Mouse (Mus musculus): ENCODE data around the gene Mark4. TPM values are rescaled to one million over a fixed set of nuclear protein-coding genes. Genes with fewer than 3 reads are reported as not detected.

Gene Mark4
- total and polyA plus RNA-seq, 2 experiments from 2014 or later: 21.0 to 47.1 TPM

DNA sequence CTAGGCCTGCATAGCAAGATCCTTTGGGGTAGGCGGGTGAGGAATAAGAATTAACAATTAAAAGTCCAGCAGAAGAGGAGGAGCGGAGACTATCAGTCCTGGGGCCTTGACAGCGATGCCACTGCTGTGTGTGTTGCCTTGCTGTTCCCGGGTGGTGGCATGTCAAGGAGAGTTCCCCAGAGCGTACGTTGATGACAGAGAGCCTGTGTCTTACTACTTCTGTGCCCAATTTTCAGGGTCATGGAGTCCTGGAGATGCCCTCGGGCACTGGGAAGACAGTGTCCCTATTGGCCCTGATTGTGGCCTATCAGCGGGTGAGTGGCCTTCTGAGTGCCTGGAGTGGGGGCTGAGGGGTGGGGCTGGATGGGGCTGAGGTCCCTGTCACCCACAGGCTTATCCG, 74.9 kb downstream of the Mark4 start:
- no peak overlapping the region for H3K27ac ChIP-seq (ENCODE audit: low read depth, low read length)
- ATAC-seq (no peak), DNase-seq (no peak)
- no peaks in the 10 kb centered on the region for H3K9me3 ChIP-seq (ENCODE audit: low read length)
- H3K27me3 ChIP-seq (ENCODE audit: insufficient read depth, low read length): no peaks in the 10 kb centered on the region
- WGBS: 89% methylated on average over 9 of the region's 9 CpGs
- TF ChIP-seq CTCF (IDR thresholded peaks at IDR 0.05; ENCODE audit: low read depth): no peak
- H3K4me3 ChIP-seq (ENCODE audit: low read depth, low read length): no peak overlapping the region
- H3K36me3 ChIP-seq (ENCODE audit: insufficient read depth): peaks cover 40% of the 10 kb centered on the region
- peaks cover 11% of the 10 kb centered on the region; the same call in 1 of the 2 replicates for H3K4me1 ChIP-seq (ENCODE audit: insufficient read depth)
- no peak overlapping the region for H3K4me2 ChIP-seq (ENCODE audit: low read depth)
- H3K9ac ChIP-seq: no peak overlapping the region

GRCm38 (mm10) chr7:19382166-19382541, 76.5 kb downstream of the Mark4 start:
- DNase-seq (peak; percentile 32), ATAC-seq (peak; percentile 50)
- peaks cover 27% of the 10 kb centered on the region for H3K36me3 ChIP-seq (ENCODE audit: insufficient read depth)
- H3K4me3 ChIP-seq (ENCODE audit: low read depth, low read length): peak overlapping the region; percentile 81
- no peaks in the 10 kb centered on the region for H3K27me3 ChIP-seq (ENCODE audit: insufficient read depth, low read length)
- H3K9me3 ChIP-seq (ENCODE audit: low read length): no peaks in the 10 kb centered on the region
- peak overlapping the region; percentile 72 for H3K27ac ChIP-seq (ENCODE audit: low read depth, low read length)
- H3K9ac ChIP-seq: peak overlapping the region; percentile 72
- WGBS: 4% methylated on average over 27 of the region's 37 CpGs
- peak; percentile 26 for TF ChIP-seq CTCF (IDR thresholded peaks at IDR 0.05; ENCODE audit: low read depth)
- H3K4me1 ChIP-seq (ENCODE audit: insufficient read depth): peaks cover 11% of the 10 kb centered on the region; the same call in 1 of the 2 replicates
- peak overlapping the region; percentile 73 for H3K4me2 ChIP-seq (ENCODE audit: low read depth)

- H3K9me3 ChIP-seq (ENCODE audit: low read length): no peaks in the 10 kb centered on the region
- DNase-seq: peak; percentile 100
- 7% methylated on average over 43 of the region's 48 CpGs for WGBS
- H3K27ac ChIP-seq (ENCODE audit: low read depth, low read length): peak within 1 kb of the TSS; percentile 72
- no peaks in the 10 kb centered on the region for H3K27me3 ChIP-seq (ENCODE audit: insufficient read depth, low read length)
- peak within 1 kb of the TSS; percentile 72 for H3K9ac ChIP-seq
- no peak for TF ChIP-seq CTCF (IDR thresholded peaks at IDR 0.05; ENCODE audit: low read depth)
- H3K4me3 ChIP-seq (ENCODE audit: low read depth, low read length): peak within 1 kb of the TSS; percentile 81
- ATAC-seq: peak; percentile 98
- peaks cover 11% of the 10 kb centered on the region; the same call in 1 of the 2 replicates for H3K4me1 ChIP-seq (ENCODE audit: insufficient read depth)
- H3K4me2 ChIP-seq (ENCODE audit: low read depth): peak within 1 kb of the TSS; percentile 73
- peaks cover 22% of the 10 kb centered on the region for H3K36me3 ChIP-seq (ENCODE audit: insufficient read depth)
These were observed 77.0 kb downstream of the Mark4 start, which contains the start of gene Ercc2 for GRCm38 (mm10) chr7:19381377-19382165. TSS of gene Ercc2 (plus strand) at chr7:19382010.

- 76% methylated on average over 8 of the region's 8 CpGs for WGBS
These were observed 80.6 kb downstream of the Mark4 start for GRCm38 (mm10) chr7:19378049-19378448.

GRCm38 (mm10) chr7:19376019-19376418, 82.6 kb downstream of the Mark4 start:
- DNase-seq (no peak), ATAC-seq (no peak)
- no peaks in the 10 kb centered on the region; the same call in 1 of the 2 replicates for H3K36me3 ChIP-seq (ENCODE audit: insufficient read depth)
- H3K27me3 ChIP-seq (ENCODE audit: insufficient read depth, low read length): no peaks in the 10 kb centered on the region
- no peak overlapping the region for H3K9ac ChIP-seq
- no peaks in the 10 kb centered on the region for H3K4me1 ChIP-seq (ENCODE audit: insufficient read depth)
- H3K4me3 ChIP-seq (ENCODE audit: low read depth, low read length): no peak overlapping the region
- TF ChIP-seq CTCF (IDR thresholded peaks at IDR 0.05; ENCODE audit: low read depth): no peak
- no peak overlapping the region for H3K27ac ChIP-seq (ENCODE audit: low read depth, low read length)
- H3K4me2 ChIP-seq (ENCODE audit: low read depth): no peak overlapping the region
- H3K9me3 ChIP-seq (ENCODE audit: low read length): no peaks in the 10 kb centered on the region
- 84% methylated on average over 4 of the region's 4 CpGs for WGBS

More at GRCm38 (mm10) chr7:19378049-19378448, 80.6 kb downstream of the Mark4 start:
- no peak for ATAC-seq
- Histone ChIP-seq H3K27me3 (ENCODE audit: insufficient read depth, low read length) (no peaks in the 10 kb centered on the region), H3K9me3 (ENCODE audit: low read length) (no peaks in the 10 kb centered on the region), H3K27ac (ENCODE audit: low read depth, low read length) (no peak overlapping the region), H3K4me2 (ENCODE audit: low read depth) (no peak overlapping the region), H3K4me1 (ENCODE audit: insufficient read depth) (peaks cover 5% of the 10 kb centered on the region; the same call in 1 of the 2 replicates), H3K36me3 (ENCODE audit: insufficient read depth) (no peaks in the 10 kb centered on the region; the same call in 1 of the 2 replicates), H3K9ac (no peak overlapping the region), H3K4me3 (ENCODE audit: low read depth, low read length) (no peak overlapping the region)
- DNase-seq: no peak
- TF ChIP-seq CTCF (IDR thresholded peaks at IDR 0.05; ENCODE audit: low read depth): no peak

GRCm38 (mm10) chr7:19375368-19375767, 83.3 kb downstream of the Mark4 start:
- H3K4me1 ChIP-seq (ENCODE audit: insufficient read depth): no peaks in the 10 kb centered on the region
- H3K36me3 ChIP-seq (ENCODE audit: insufficient read depth): no peaks in the 10 kb centered on the region; the same call in 1 of the 2 replicates
- H3K9ac ChIP-seq: no peak overlapping the region
- 80% methylated on average over 18 of the region's 18 CpGs for WGBS
- TF ChIP-seq CTCF (IDR thresholded peaks at IDR 0.05; ENCODE audit: low read depth): no peak
- H3K4me3 ChIP-seq (ENCODE audit: low read depth, low read length): no peak overlapping the region
- no peak overlapping the region for H3K4me2 ChIP-seq (ENCODE audit: low read depth)
- no peaks in the 10 kb centered on the region for H3K27me3 ChIP-seq (ENCODE audit: insufficient read depth, low read length)
- H3K27ac ChIP-seq (ENCODE audit: low read depth, low read length): no peak overlapping the region
- no peaks in the 10 kb centered on the region for H3K9me3 ChIP-seq (ENCODE audit: low read length)
- ATAC-seq (no peak), DNase-seq (no peak)

MicroRNAs encoded within 50 kb of the gene (microRNA counts, 519-probe panel; counts per million panel counts)
- microRNA mmu-miR-343: not detected

Small RNAs within 50 kb of the gene (microRNA-seq; reads per million reads assigned to microRNA genes)
- gene Mir343: 0 reads per million in 2 experiments

Other genes starting within 250 kb of the Mark4 start
- 2.2 and 2.5 TPM in 2 replicates for gene Gpr4, start 246.3 kb downstream of the Mark4 start, total RNA-seq (2014; rRNA removed)
- gene Gpr4, start 246.3 kb downstream of the Mark4 start, polyA plus RNA-seq (2015; fragmentation: Nextera tagmentation; extraction: Ambion mirVana): 5.9 and 6.0 TPM in 2 replicates
- gene Opa3, start 230.5 kb downstream of the Mark4 start, total RNA-seq (2014; rRNA removed): 32.2 and 34.4 TPM in 2 replicates
- 35.1 and 35.8 TPM in 2 replicates for gene Opa3, start 230.5 kb downstream of the Mark4 start, polyA plus RNA-seq (2015; fragmentation: Nextera tagmentation; extraction: Ambion mirVana)
- 40.6 and 45.9 TPM in 2 replicates for gene Vasp, start 187.0 kb downstream of the Mark4 start, total RNA-seq (2014; rRNA removed)
- gene Vasp, start 187.0 kb downstream of the Mark4 start, polyA plus RNA-seq (2015; fragmentation: Nextera tagmentation; extraction: Ambion mirVana): 30.0 and 30.6 TPM in 2 replicates
- gene Ppm1n, start 178.8 kb downstream of the Mark4 start, total RNA-seq (2014; rRNA removed): 2.3 and 3.2 TPM in 2 replicates
- 0.69 and 1.1 TPM in 2 replicates for gene Ppm1n, start 178.8 kb downstream of the Mark4 start, polyA plus RNA-seq (2015; fragmentation: Nextera tagmentation; extraction: Ambion mirVana)
- gene Rtn2, start 176.2 kb downstream of the Mark4 start, total RNA-seq (2014; rRNA removed): 154 and 163 TPM in 2 replicates
- gene Rtn2, start 176.2 kb downstream of the Mark4 start, polyA plus RNA-seq (2015; fragmentation: Nextera tagmentation; extraction: Ambion mirVana): 126 and 136 TPM in 2 replicates
- gene Fosb, start 148.8 kb downstream of the Mark4 start, total RNA-seq (2014; rRNA removed): 1.6 and 5.1 TPM in 2 replicates
- gene Fosb, start 148.8 kb downstream of the Mark4 start, polyA plus RNA-seq (2015; fragmentation: Nextera tagmentation; extraction: Ambion mirVana): 0.28 and 0.36 TPM in 2 replicates
- 56.6 and 73.6 TPM in 2 replicates for gene Ercc1, start 114.0 kb downstream of the Mark4 start, total RNA-seq (2014; rRNA removed)
- gene Ercc1, start 114.0 kb downstream of the Mark4 start, polyA plus RNA-seq (2015; fragmentation: Nextera tagmentation; extraction: Ambion mirVana): 80.5 and 81.0 TPM in 2 replicates
- 12.1 and 15.5 TPM in 2 replicates for gene Cd3eap, start 99.3 kb downstream of the Mark4 start, total RNA-seq (2014; rRNA removed)
- 19.4 and 21.6 TPM in 2 replicates for gene Cd3eap, start 99.3 kb downstream of the Mark4 start, polyA plus RNA-seq (2015; fragmentation: Nextera tagmentation; extraction: Ambion mirVana)
- gene Ppp1r13l, start 99.1 kb downstream of the Mark4 start, total RNA-seq (2014; rRNA removed): 0.76 and 1.2 TPM in 2 replicates
- gene Ppp1r13l, start 99.1 kb downstream of the Mark4 start, polyA plus RNA-seq (2015; fragmentation: Nextera tagmentation; extraction: Ambion mirVana): 2.0 and 2.1 TPM in 2 replicates
- 47.7 and 58.2 TPM in 2 replicates for gene Ercc2, start 76.8 kb downstream of the Mark4 start, total RNA-seq (2014; rRNA removed)
- 17.9 and 21.8 TPM in 2 replicates for gene Ercc2, start 76.8 kb downstream of the Mark4 start, polyA plus RNA-seq (2015; fragmentation: Nextera tagmentation; extraction: Ambion mirVana)
- gene Klc3, start 54.7 kb downstream of the Mark4 start, total RNA-seq (2014; rRNA removed): 2.2 and 3.0 TPM in 2 replicates
- gene Klc3, start 54.7 kb downstream of the Mark4 start, polyA plus RNA-seq (2015; fragmentation: Nextera tagmentation; extraction: Ambion mirVana): 2.1 and 2.9 TPM in 2 replicates
- 0.48 and 4.2 TPM in 2 replicates for gene Ckm, start 54.0 kb downstream of the Mark4 start, total RNA-seq (2014; rRNA removed)
- gene Ckm, start 54.0 kb downstream of the Mark4 start, polyA plus RNA-seq (2015; fragmentation: Nextera tagmentation; extraction: Ambion mirVana): not detected in 2 replicates
- gene Exoc3l2, start 4.5 kb upstream of the Mark4 start, total RNA-seq (2014; rRNA removed): 0.14 and 0.23 TPM in 2 replicates
- 0.36 and 0.38 TPM in 2 replicates for gene Exoc3l2, start 4.5 kb upstream of the Mark4 start, polyA plus RNA-seq (2015; fragmentation: Nextera tagmentation; extraction: Ambion mirVana)
- 17.3 and 17.8 TPM in 2 replicates for gene Bloc1s3, start 49.5 kb upstream of the Mark4 start, total RNA-seq (2014; rRNA removed)
- gene Bloc1s3, start 49.5 kb upstream of the Mark4 start, polyA plus RNA-seq (2015; fragmentation: Nextera tagmentation; extraction: Ambion mirVana): 4.5 and 5.1 TPM in 2 replicates
- gene Trappc6a, start 49.6 kb upstream of the Mark4 start, total RNA-seq (2014; rRNA removed): 28.5 and 28.8 TPM in 2 replicates
- gene Trappc6a, start 49.6 kb upstream of the Mark4 start, polyA plus RNA-seq (2015; fragmentation: Nextera tagmentation; extraction: Ambion mirVana): 38.7 and 38.8 TPM in 2 replicates
- gene Nkpd1, start 59.0 kb upstream of the Mark4 start, total RNA-seq (2014; rRNA removed): 2.0 and 3.4 TPM in 2 replicates
- 1.1 and 2.3 TPM in 2 replicates for gene Nkpd1, start 59.0 kb upstream of the Mark4 start, polyA plus RNA-seq (2015; fragmentation: Nextera tagmentation; extraction: Ambion mirVana)
- 86.4 and 87.8 TPM in 2 replicates for gene Ppp1r37, start 104.3 kb upstream of the Mark4 start, total RNA-seq (2014; rRNA removed)
- gene Ppp1r37, start 104.3 kb upstream of the Mark4 start, polyA plus RNA-seq (2015; fragmentation: Nextera tagmentation; extraction: Ambion mirVana): 23.4 and 27.2 TPM in 2 replicates
- 0.31 and 1.2 TPM in 2 replicates for gene Zfp296, start 118.5 kb upstream of the Mark4 start, total RNA-seq (2014; rRNA removed)
- 0.09 and 0.16 TPM in 2 replicates for gene Zfp296, start 118.5 kb upstream of the Mark4 start, polyA plus RNA-seq (2015; fragmentation: Nextera tagmentation; extraction: Ambion mirVana)
- 38.2 and 56.4 TPM in 2 replicates for gene Gemin7, start 118.8 kb upstream of the Mark4 start, total RNA-seq (2014; rRNA removed)
- gene Gemin7, start 118.8 kb upstream of the Mark4 start, polyA plus RNA-seq (2015; fragmentation: Nextera tagmentation; extraction: Ambion mirVana): 145 and 148 TPM in 2 replicates
- gene Clasrp, start 145.7 kb upstream of the Mark4 start, total RNA-seq (2014; rRNA removed): 56.0 and 89.0 TPM in 2 replicates
- 50.1 and 56.8 TPM in 2 replicates for gene Clasrp, start 145.7 kb upstream of the Mark4 start, polyA plus RNA-seq (2015; fragmentation: Nextera tagmentation; extraction: Ambion mirVana)
- gene Relb, start 170.6 kb upstream of the Mark4 start, total RNA-seq (2014; rRNA removed): 6.5 and 6.9 TPM in 2 replicates
- gene Relb, start 170.6 kb upstream of the Mark4 start, polyA plus RNA-seq (2015; fragmentation: Nextera tagmentation; extraction: Ambion mirVana): 4.5 and 5.4 TPM in 2 replicates
- 93.2 and 109 TPM in 2 replicates for gene Clptm1, start 206.2 kb upstream of the Mark4 start, total RNA-seq (2014; rRNA removed)
- 111 and 136 TPM in 2 replicates for gene Clptm1, start 206.2 kb upstream of the Mark4 start, polyA plus RNA-seq (2015; fragmentation: Nextera tagmentation; extraction: Ambion mirVana)
- 0.86 TPM in 1 of 2 replicates, not detected in the other for gene Apoc2, start 219.1 kb upstream of the Mark4 start, total RNA-seq (2014; rRNA removed)
- gene Apoc2, start 219.1 kb upstream of the Mark4 start, polyA plus RNA-seq (2015; fragmentation: Nextera tagmentation; extraction: Ambion mirVana): 0.50 TPM in 1 of 2 replicates, not detected in the other
- not detected in 2 replicates for gene Gm44805, start 222.6 kb upstream of the Mark4 start, total RNA-seq (2014; rRNA removed)
- gene Gm44805, start 222.6 kb upstream of the Mark4 start, polyA plus RNA-seq (2015; fragmentation: Nextera tagmentation; extraction: Ambion mirVana): not detected in 2 replicates
- gene Apoc4, start 222.7 kb upstream of the Mark4 start, total RNA-seq (2014; rRNA removed): not detected in 2 replicates
- not detected in 2 replicates for gene Apoc4, start 222.7 kb upstream of the Mark4 start, polyA plus RNA-seq (2015; fragmentation: Nextera tagmentation; extraction: Ambion mirVana)
- gene Apoc1, start 233.8 kb upstream of the Mark4 start, total RNA-seq (2014; rRNA removed): 2.1 and 5.3 TPM in 2 replicates
- gene Apoc1, start 233.8 kb upstream of the Mark4 start, polyA plus RNA-seq (2015; fragmentation: Nextera tagmentation; extraction: Ambion mirVana): 3.0 and 5.5 TPM in 2 replicates
- 1,116 and 1,436 TPM in 2 replicates for gene Apoe, start 240.4 kb upstream of the Mark4 start, total RNA-seq (2014; rRNA removed)
- gene Apoe, start 240.4 kb upstream of the Mark4 start, polyA plus RNA-seq (2015; fragmentation: Nextera tagmentation; extraction: Ambion mirVana): 1,283 and 1,495 TPM in 2 replicates

Data from forebrain, postnatal 0 days (tissue).